Mouse (Mus musculus) stomach, embryonic 15.5 days (tissue): ENCODE results near the gene Med24. TPM values are rescaled to one million over a fixed set of nuclear protein-coding genes. Genes with fewer than 3 reads are reported as not detected.
"Not testable (repeated sequence)": the region's sequence is repeated elsewhere in the genome, so short reads cannot be mapped to it uniquely, and the experiment has no call there.

Source experiments
- ATAC-seq: fragments of 200-750 bp; cut with Nextera tagmentation; 2 replicates; pipeline ENCODE4 v1.8.0; 2017; ENCODE audit warnings: low read depth, moderate number of reproducible peaks, moderate TSS enrichment; ENCODE audit not compliant: insufficient read depth, low FRiP score
- H3K27ac ChIP-seq: fragments of 300-500 bp; sonication (generic); 2 replicates; pipeline ENCODE4 v1.5.1; 2015; ENCODE audit warnings: mild to moderate bottlenecking, inconsistent platforms
- H3K27me3 ChIP-seq: fragments of 300-500 bp; sonication (generic); replicated peaks from 2 replicates; pipeline ENCODE4 v1.6.1; 2015; ENCODE audit warnings: inconsistent platforms
- H3K36me3 ChIP-seq: fragments of 300-500 bp; sonication (generic); 2 replicates; pipeline ENCODE4 v1.6.1; 2015; ENCODE audit warnings: inconsistent platforms
- H3K4me1 ChIP-seq: fragments of 300-500 bp; sonication (generic); 2 replicates; pipeline ENCODE4 v1.6.1; 2015; ENCODE audit warnings: inconsistent platforms
- H3K4me2 ChIP-seq: fragments of 300-500 bp; sonication (generic); 2 replicates; pipeline ENCODE4 v1.6.1; 2015; ENCODE audit warnings: mild to moderate bottlenecking, inconsistent platforms
- H3K4me3 ChIP-seq: fragments of 300-500 bp; sonication (generic); replicated peaks from 2 replicates; pipeline ENCODE4 v1.5.1; 2015; ENCODE audit warnings: inconsistent platforms
- H3K9ac ChIP-seq: fragments of 300-500 bp; sonication (generic); 2 replicates; pipeline ENCODE4 v1.6.1; 2015; ENCODE audit warnings: inconsistent platforms
- H3K9me3 ChIP-seq: fragments of 300-500 bp; sonication (generic); 2 replicates; pipeline ENCODE4 v1.6.1; 2016; ENCODE audit warnings: inconsistent platforms
- WGBS: fragments of 180-500 bp; shearing (Covaris S2); methylation state at CpG from one replicate; pipeline ENCODE4 v1.1.7; 2015; 5-methylcytosine and 5-hydroxymethylcytosine counted together
- polyA plus RNA-seq: library from polyadenylated mRNA; unstranded; fragments of >200 nt; fragmentation: Nextera tagmentation; extraction: Ambion mirVana; gene quantifications from 2 replicates; pipeline ENCODE4 v1.2.1, GENCODE M21; 2015

Gene Med24
- polyA plus RNA-seq, 1 experiment from 2014 or later = 36.4 TPM

DNA sequence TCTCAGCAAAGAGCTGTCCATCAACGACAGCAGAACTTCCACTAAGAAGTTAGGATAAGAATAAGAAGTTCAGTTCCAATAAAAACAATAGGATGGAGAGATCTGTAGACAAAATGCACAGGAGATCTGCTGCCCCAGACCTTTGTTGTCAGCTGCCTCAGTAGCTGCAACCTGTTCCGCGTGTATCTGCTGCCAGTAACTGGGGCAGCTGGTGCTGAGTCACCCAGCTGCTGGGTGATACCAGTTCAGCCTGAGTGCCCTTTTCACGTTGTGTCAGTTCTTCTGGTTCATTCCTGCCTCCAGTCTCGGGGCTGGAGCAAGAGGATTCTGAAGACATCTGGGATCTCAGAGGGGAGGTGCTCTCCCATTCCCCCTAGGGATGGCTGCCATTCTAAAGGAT lies 57.4 kb downstream of the Med24 start:
- H3K4me2 ChIP-seq = no peak overlapping the region
- H3K27me3 ChIP-seq = 0 out of 2 replicates have a peak, but pooled peaks cover 7% of the 10 kb centered on the region
- H3K9me3 ChIP-seq = no peaks in the 10 kb centered on the region
- no peaks in the 10 kb centered on the region for H3K4me1 ChIP-seq
- 50% methylated on average over 5 of the region's 5 CpGs for WGBS
- no peak for ATAC-seq
- no peak overlapping the region for H3K4me3 ChIP-seq
- H3K36me3 ChIP-seq = no peaks in the 10 kb centered on the region
- no peak overlapping the region for H3K9ac ChIP-seq
- no peak overlapping the region for H3K27ac ChIP-seq

DNA sequence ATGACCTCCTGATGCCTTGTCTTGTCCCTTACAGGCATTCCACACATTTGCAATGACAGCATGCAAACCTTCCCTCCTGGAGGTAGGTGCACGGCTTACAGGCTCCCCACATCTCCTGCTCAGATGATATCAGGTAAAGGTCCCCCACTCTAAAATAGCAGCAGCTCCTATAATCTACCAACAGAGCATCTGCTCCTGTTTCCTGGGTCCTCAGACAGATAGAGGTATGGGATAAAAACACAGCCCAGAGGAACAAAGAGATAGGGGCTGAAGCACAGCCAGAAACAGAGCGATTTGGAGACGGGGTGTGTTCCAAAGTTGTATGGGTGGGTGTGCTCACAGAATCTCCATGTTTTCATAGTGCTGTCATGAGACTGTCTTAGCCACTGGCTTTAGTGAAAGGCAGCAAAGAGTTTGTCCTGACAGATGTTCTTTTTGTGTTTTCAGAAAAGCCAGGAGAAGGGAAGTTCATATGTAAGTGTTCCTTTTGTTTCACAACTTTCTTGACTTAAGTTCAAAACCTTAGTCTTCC lies 57.9 kb downstream of the Med24 start:
- Histone ChIP-seq H3K4me2 (no peak overlapping the region), H3K9me3 (no peaks in the 10 kb centered on the region), H3K4me1 (no peaks in the 10 kb centered on the region), H3K27ac (no peak overlapping the region), H3K27me3 (0 out of 2 replicates have a peak, but pooled peaks cover 7% of the 10 kb centered on the region), H3K4me3 (no peak overlapping the region), H3K36me3 (no peaks in the 10 kb centered on the region), H3K9ac (no peak overlapping the region)
- 62% methylated on average over 3 of the region's 3 CpGs for WGBS
- no peak for ATAC-seq

DNA sequence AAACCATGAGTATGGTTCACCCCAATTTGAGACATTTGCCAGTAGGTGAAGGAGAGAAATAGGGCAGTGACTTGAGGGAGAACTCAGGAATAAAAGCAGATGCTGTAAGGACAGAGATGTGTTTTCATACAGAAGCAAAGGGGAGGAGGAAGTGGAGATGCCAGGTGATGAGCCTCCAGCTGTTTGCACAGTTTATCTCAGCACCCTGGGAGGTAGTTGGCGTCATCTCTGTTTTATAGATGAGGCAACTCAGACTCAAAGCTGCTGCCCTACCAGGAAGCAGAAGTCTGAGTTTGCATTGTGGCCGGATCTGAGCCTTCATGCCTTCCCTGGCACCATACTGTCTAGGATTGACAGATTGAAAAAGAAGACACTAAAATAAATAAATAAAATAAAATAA lies 60.3 kb downstream of the Med24 start:
- H3K9me3 ChIP-seq = no peaks in the 10 kb centered on the region
- no peak overlapping the region for H3K4me2 ChIP-seq
- WGBS = 48% methylated on average over 2 of the region's 2 CpGs
- H3K36me3 ChIP-seq = no peaks in the 10 kb centered on the region
- H3K4me1 ChIP-seq = no peaks in the 10 kb centered on the region
- H3K4me3 ChIP-seq = no peak overlapping the region
- ATAC-seq = no peak
- no peak overlapping the region for H3K9ac ChIP-seq
- 0 out of 2 replicates have a peak, but pooled peaks cover 7% of the 10 kb centered on the region for H3K27me3 ChIP-seq
- no peak overlapping the region for H3K27ac ChIP-seq

DNA sequence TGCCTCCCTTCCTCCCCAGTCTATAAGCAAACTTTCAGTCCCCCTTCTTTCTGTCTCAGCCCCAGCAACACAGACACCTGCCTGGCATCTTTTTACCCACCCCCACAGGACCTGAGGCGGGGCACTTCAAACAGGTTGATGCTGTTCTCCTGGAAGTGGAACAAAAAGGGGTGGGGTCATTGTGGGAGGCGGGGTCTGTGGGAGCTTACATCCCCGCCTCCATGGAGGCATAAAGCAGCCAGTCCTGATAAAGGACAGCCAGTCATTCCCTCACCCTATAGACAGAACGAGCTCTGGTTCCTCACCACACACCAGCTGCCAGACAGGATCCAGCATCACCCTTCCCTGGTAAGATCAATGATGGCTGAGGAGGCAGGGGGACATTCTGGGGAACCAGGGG lies 65.1 kb downstream of the Med24 start, which contains the start of gene Gsdma:
Gene Gsdma (plus strand): TSS at position 261 of the 400 bp plus-strand sequence.
- H3K27me3 ChIP-seq = 0 out of 2 replicates have a peak, but pooled peaks cover 7% of the 10 kb centered on the region

DNA sequence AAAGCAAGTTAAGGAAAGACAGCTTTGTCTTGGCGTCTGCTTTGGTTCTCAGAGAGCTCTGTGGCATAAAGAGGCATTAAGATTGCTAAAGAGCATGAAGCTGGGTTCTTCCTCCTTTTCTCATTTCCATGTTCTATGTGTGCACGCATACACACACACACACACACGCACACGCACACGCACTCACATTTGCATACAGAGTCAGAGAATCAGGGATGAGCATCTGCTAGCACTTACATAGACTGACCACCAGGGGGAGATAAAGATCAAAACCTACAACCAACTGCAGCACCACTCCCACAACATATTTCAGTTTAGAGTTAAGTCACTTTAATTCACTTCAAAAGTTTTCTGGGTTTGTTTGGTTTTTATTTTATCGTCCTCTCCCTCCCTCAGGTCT lies 68.7 kb downstream of the Med24 start:
- Histone ChIP-seq H3K9ac (no peak overlapping the region), H3K27me3 (no peaks in the 10 kb centered on the region), H3K4me3 (no peak overlapping the region), H3K4me2 (no peak overlapping the region), H3K27ac (no peak overlapping the region), H3K9me3 (no peaks in the 10 kb centered on the region), H3K36me3 (no peaks in the 10 kb centered on the region), H3K4me1 (no peaks in the 10 kb centered on the region)
- no peak for ATAC-seq
- WGBS = 10% methylated on average over 6 of the region's 6 CpGs

More for the DNA sequence above, 65.1 kb downstream of the Med24 start, which contains the start of gene Gsdma:
- no peaks in the 10 kb centered on the region for H3K9me3 ChIP-seq
- H3K27ac ChIP-seq = no peak within 1 kb of the TSS
- H3K36me3 ChIP-seq = no peaks in the 10 kb centered on the region
- no peak within 1 kb of the TSS for H3K9ac ChIP-seq
- no peak for ATAC-seq
- 23% methylated on average over 4 of the region's 4 CpGs for WGBS
- H3K4me1 ChIP-seq = no peaks in the 10 kb centered on the region
- no peak within 1 kb of the TSS for H3K4me3 ChIP-seq
- no peak within 1 kb of the TSS for H3K4me2 ChIP-seq

DNA sequence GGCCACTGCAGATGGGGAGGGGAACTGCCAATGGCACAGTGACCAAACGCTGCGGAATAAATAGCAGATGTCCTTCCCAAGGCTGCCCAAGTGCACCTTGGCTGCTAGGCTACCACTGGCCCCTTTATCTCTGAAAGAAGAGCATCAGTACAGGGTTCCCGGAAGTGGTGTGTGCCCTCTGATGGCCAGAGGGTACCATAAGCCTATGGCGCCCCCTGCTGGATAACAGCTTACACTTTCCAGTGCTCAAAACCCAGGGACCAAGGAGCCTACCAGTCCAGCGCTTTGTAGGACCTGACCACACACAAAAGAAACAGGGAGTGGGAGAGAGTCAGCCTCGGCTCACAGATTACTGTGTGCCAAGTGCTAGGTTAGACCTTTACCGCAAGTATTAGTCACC lies 74.2 kb downstream of the Med24 start:
- not testable (repeated sequence) for H3K4me1 ChIP-seq, H3K27ac ChIP-seq, H3K36me3 ChIP-seq, H3K9me3 ChIP-seq, H3K9ac ChIP-seq, H3K4me3 ChIP-seq, H3K4me2 ChIP-seq, H3K27me3 ChIP-seq
- peak; percentile 35 for ATAC-seq
- WGBS = 15% methylated on average over 7 of the region's 7 CpGs

Other genes with a start within 250 kb of the Med24 start
- 0.50 and 0.69 TPM in 2 replicates for gene Ikzf3, start 183.4 kb downstream of the Med24 start, polyA plus RNA-seq
- 0.31 and 0.40 TPM in 2 replicates for gene Zpbp2, start 178.3 kb downstream of the Med24 start, polyA plus RNA-seq
- gene Ormdl3, start 142.1 kb downstream of the Med24 start, polyA plus RNA-seq = 55.6 and 61.8 TPM in 2 replicates
- not detected in 2 replicates for gene Lrrc3c, start 131.1 kb downstream of the Med24 start, polyA plus RNA-seq
- 1.1 and 5.0 TPM in 2 replicates for gene Gm12355, start 103.8 kb downstream of the Med24 start, polyA plus RNA-seq
- not detected in 2 replicates for gene Gsdma3, start 103.1 kb downstream of the Med24 start, polyA plus RNA-seq
- 0.21 TPM in 1 of 2 replicates, not detected in the other for gene Gsdma2, start 82.7 kb downstream of the Med24 start, polyA plus RNA-seq
- 0.18 and 0.80 TPM in 2 replicates for gene Gsdma, start 65.1 kb downstream of the Med24 start, polyA plus RNA-seq
- gene Psmd3, start 46.9 kb downstream of the Med24 start, polyA plus RNA-seq = 180 and 190 TPM in 2 replicates
- gene Csf3, start 28.2 kb downstream of the Med24 start, polyA plus RNA-seq = not detected in 2 replicates
- gene Thra, start 11.2 kb upstream of the Med24 start, polyA plus RNA-seq = 42.7 and 44.7 TPM in 2 replicates
- 2.4 and 2.5 TPM in 2 replicates for gene Nr1d1, start 45.9 kb upstream of the Med24 start, polyA plus RNA-seq
- gene Msl1, start 66.1 kb upstream of the Med24 start, polyA plus RNA-seq = 23.0 and 23.6 TPM in 2 replicates
- 31.7 and 35.3 TPM in 2 replicates for gene Casc3, start 75.5 kb upstream of the Med24 start, polyA plus RNA-seq
- 3.8 and 4.1 TPM in 2 replicates for gene Rapgefl1, start 107.3 kb upstream of the Med24 start, polyA plus RNA-seq
- gene Wipf2, start 134.2 kb upstream of the Med24 start, polyA plus RNA-seq = 4.5 and 5.0 TPM in 2 replicates
- 28.8 and 30.3 TPM in 2 replicates for gene Cdc6, start 178.4 kb upstream of the Med24 start, polyA plus RNA-seq
- gene Rara, start 198.4 kb upstream of the Med24 start, polyA plus RNA-seq = 34.0 and 41.0 TPM in 2 replicates